Mouse (Mus musculus) brain, embryonic 14.5 days (tissue): Measurements from ENCODE around the gene Fbxl17.

ENCODE experiments used
- CTCF ChIP-seq: fragments of 200-500 bp; IDR thresholded peaks from 2 replicates; pipeline ENCODE4 v1.5.1; 2012; ENCODE audit warnings: inconsistent platforms, mild to moderate bottlenecking, moderate library complexity, borderline replicate concordance; ENCODE audit not compliant: insufficient read depth, insufficient read length; ENCODE audit errors: extremely low read depth
- POLR2A ChIP-seq: fragments of 200-500 bp; IDR thresholded peaks from 2 replicates; pipeline ENCODE4 v1.6.1; 2012; ENCODE audit warnings: mild to moderate bottlenecking, inconsistent platforms, borderline replicate concordance; ENCODE audit not compliant: poor library complexity, insufficient read depth, insufficient read length, severe bottlenecking; ENCODE audit errors: extremely low read depth

GRCm38 (mm10) chr17:63223675-63224074, 276.1 kb downstream of the Fbxl17 start:
- TF ChIP-seq POLR2A (no peak), CTCF (no peak)
